Mouse (Mus musculus) heart, postnatal 0 days (tissue): ENCODE data around the gene Clnk.

Experiments
- CTCF ChIP-seq: IDR thresholded peaks from 2 replicates; pipeline ENCODE4 v1.5.1; 2016; ENCODE audit warnings: antibody characterized with exemption, control low read depth, low read depth
- EP300 ChIP-seq: IDR thresholded peaks from 2 replicates; pipeline ENCODE4 v1.6.1; 2016; ENCODE audit warnings: antibody characterized with exemption, low read depth

- TF ChIP-seq EP300, result no peak
- no peak for TF ChIP-seq CTCF
These were observed 179.8 kb downstream of the Clnk start for GRCm38 (mm10) chr5:38696616-38697375.
